Mouse (Mus musculus): Measurements from ENCODE around the gene Tmem255b. TPM values are rescaled to one million over a fixed set of nuclear protein-coding genes. Genes with fewer than 3 reads are reported as not detected.
A peak's percentile ranks its signal among the peaks of the same experiment; 100 is the strongest.

The Tmem255b gene
- total RNA-seq, 1 experiment from 2014 or later: not detected

- ATAC-seq (replicated peaks in 1 of 2; ENCODE audit: insufficient read depth in 1 of 2, low FRiP score in 2 of 2, low TSS enrichment in 1 of 2, low read depth in 1 of 2, poor library complexity in 2 of 2, severe bottlenecking in 2 of 2): no peak
Observed at GRCm38 (mm10) chr8:13507284-13507937, 72.4 kb downstream of the Tmem255b start.

- ATAC-seq (replicated peaks in 1 of 2; ENCODE audit: insufficient read depth in 1 of 2, low FRiP score in 2 of 2, low TSS enrichment in 1 of 2, low read depth in 1 of 2, poor library complexity in 2 of 2, severe bottlenecking in 2 of 2): no peak
Observed at GRCm38 (mm10) chr8:13512016-13512415, 77.0 kb downstream of the Tmem255b start.

GRCm38 (mm10) chr8:13512677-13513076 lies 77.7 kb downstream of the Tmem255b start:
- no peak for ATAC-seq (replicated peaks in 1 of 2; ENCODE audit: insufficient read depth in 1 of 2, low FRiP score in 2 of 2, low TSS enrichment in 1 of 2, low read depth in 1 of 2, poor library complexity in 2 of 2, severe bottlenecking in 2 of 2)

- ATAC-seq (replicated peaks in 1 of 2; ENCODE audit: insufficient read depth in 1 of 2, low FRiP score in 2 of 2, low TSS enrichment in 1 of 2, low read depth in 1 of 2, poor library complexity in 2 of 2, severe bottlenecking in 2 of 2): no peak
Observed at GRCm38 (mm10) chr8:13513556-13514370, 78.8 kb downstream of the Tmem255b start.

- peak; percentile 51 to 68 for ATAC-seq (replicated peaks in 1 of 2; ENCODE audit: insufficient read depth in 1 of 2, low FRiP score in 2 of 2, low TSS enrichment in 1 of 2, low read depth in 1 of 2, poor library complexity in 2 of 2, severe bottlenecking in 2 of 2)
Observed at GRCm38 (mm10) chr8:13516011-13516442, 81.0 kb downstream of the Tmem255b start.

GRCm38 (mm10) chr8:13516728-13517127 lies 81.7 kb downstream of the Tmem255b start:
- ATAC-seq (replicated peaks in 1 of 2; ENCODE audit: insufficient read depth in 1 of 2, low FRiP score in 2 of 2, low TSS enrichment in 1 of 2, low read depth in 1 of 2, poor library complexity in 2 of 2, severe bottlenecking in 2 of 2): no peak

GRCm38 (mm10) chr8:13517284-13517781 lies 82.3 kb downstream of the Tmem255b start:
- ATAC-seq (replicated peaks in 1 of 2; ENCODE audit: insufficient read depth in 1 of 2, low FRiP score in 2 of 2, low TSS enrichment in 1 of 2, low read depth in 1 of 2, poor library complexity in 2 of 2, severe bottlenecking in 2 of 2): no peak

Other genes with a start within 250 kb of the Tmem255b start
- gene Grtp1, start 234.6 kb upstream of the Tmem255b start, total RNA-seq (2017): 0.63 and 1.2 TPM in 2 replicates
- not detected in 2 replicates for gene Adprhl1, start 181.0 kb upstream of the Tmem255b start, total RNA-seq (2017)
- 17.7 and 22.1 TPM in 2 replicates for gene Dcun1d2, start 147.1 kb upstream of the Tmem255b start, total RNA-seq (2017)
- gene Tmco3, start 147.0 kb upstream of the Tmem255b start, total RNA-seq (2017): 7.8 and 8.9 TPM in 2 replicates
- 110 and 129 TPM in 2 replicates for gene Tfdp1, start 96.4 kb upstream of the Tmem255b start, total RNA-seq (2017)
- not detected in 2 replicates for gene Atp4b, start 38.4 kb upstream of the Tmem255b start, total RNA-seq (2017)
- not detected in 2 replicates for gene Grk1, start 30.1 kb upstream of the Tmem255b start, total RNA-seq (2017)
- 14.1 and 17.4 TPM in 2 replicates for gene Gas6, start 59.3 kb downstream of the Tmem255b start, total RNA-seq (2017)
- gene 1700029H14Rik, start 127.3 kb downstream of the Tmem255b start, total RNA-seq (2017): 0.38 TPM in 1 of 2 replicates, not detected in the other
- gene Rasa3, start 242.4 kb downstream of the Tmem255b start, total RNA-seq (2017): 104 and 131 TPM in 2 replicates